Mouse (Mus musculus) forebrain, embryonic 15.5 days (tissue): ENCODE results near the gene Mcub. TPM values are rescaled to one million over a fixed set of nuclear protein-coding genes. Genes with fewer than 3 reads are reported as not detected.

Experiments used
- ATAC-seq: fragments of 200-750 bp; cut with Nextera tagmentation; replicated peaks from 2 replicates; pipeline ENCODE4 v1.8.0; 2017; ENCODE audit warnings: mild to moderate bottlenecking, moderate TSS enrichment, moderate library complexity
- H3K27ac ChIP-seq: fragments of 300-500 bp; sonication (generic); replicated peaks from 2 replicates; pipeline ENCODE4 v1.5.1; 2015; ENCODE audit warnings: mild to moderate bottlenecking, inconsistent platforms
- H3K27me3 ChIP-seq: fragments of 300-500 bp; sonication (generic); 2 replicates; pipeline ENCODE4 v1.6.1; 2015; ENCODE audit warnings: inconsistent platforms
- H3K36me3 ChIP-seq: fragments of 300-500 bp; sonication (generic); 2 replicates; pipeline ENCODE4 v1.6.1; 2015; ENCODE audit warnings: mild to moderate bottlenecking, inconsistent platforms
- H3K4me1 ChIP-seq: fragments of 300-500 bp; sonication (generic); 2 replicates; pipeline ENCODE4 v1.6.1; 2015; ENCODE audit warnings: inconsistent platforms
- H3K4me2 ChIP-seq: fragments of 300-500 bp; sonication (generic); replicated peaks from 2 replicates; pipeline ENCODE4 v1.6.1; 2015; ENCODE audit warnings: mild to moderate bottlenecking, inconsistent platforms
- H3K4me3 ChIP-seq: fragments of 300-500 bp; sonication (generic); 2 replicates; pipeline ENCODE4 v1.5.1; 2015; ENCODE audit warnings: mild to moderate bottlenecking, inconsistent platforms
- H3K9ac ChIP-seq: fragments of 300-500 bp; sonication (generic); replicated peaks from 2 replicates; pipeline ENCODE4 v1.6.1; 2015; ENCODE audit warnings: mild to moderate bottlenecking, inconsistent platforms
- H3K9me3 ChIP-seq: fragments of 300-500 bp; sonication (generic); 2 replicates; pipeline ENCODE4 v1.6.1; 2016; ENCODE audit warnings: inconsistent platforms
- WGBS: fragments of 180-500 bp; shearing (Covaris S2); methylation state at CpG from one replicate; pipeline ENCODE4 v1.1.7; 2015; ENCODE audit warnings: mixed read lengths; 5-methylcytosine and 5-hydroxymethylcytosine counted together
- polyA plus RNA-seq: library from polyadenylated mRNA; unstranded; fragments of >200 nt; fragmentation: Nextera tagmentation; extraction: Ambion mirVana; gene quantifications from 2 replicates; pipeline ENCODE4 v1.2.1, GENCODE M21; 2015

Gene Mcub
- polyA plus RNA-seq, 1 experiment from 2014 or later = 6.0 TPM

GRCm38 (mm10) chr3:129885577-129885976 lies 84.4 kb downstream of the Mcub start:
- Histone ChIP-seq H3K9me3 (no peaks in the 10 kb centered on the region), H3K4me3 (no peak overlapping the region), H3K9ac (no peak overlapping the region), H3K4me1 (no peaks in the 10 kb centered on the region), H3K36me3 (peaks cover under 1% of the 10 kb centered on the region; the same call in 1 of the 2 replicates), H3K4me2 (no peak overlapping the region), H3K27me3 (no peaks in the 10 kb centered on the region), H3K27ac (no peak overlapping the region)
- WGBS = 88% methylated on average over 9 of the region's 9 CpGs
- no peak for ATAC-seq

- Histone ChIP-seq H3K4me1 (peaks cover 13% of the 10 kb centered on the region), H3K27ac (no peak overlapping the region), H3K27me3 (no peaks in the 10 kb centered on the region), H3K36me3 (no peaks in the 10 kb centered on the region), H3K4me2 (no peak overlapping the region), H3K9me3 (no peaks in the 10 kb centered on the region), H3K9ac (no peak overlapping the region), H3K4me3 (no peak overlapping the region)
- ATAC-seq = no peak
- 90% methylated on average over 8 of the region's 8 CpGs for WGBS
Measured at GRCm38 (mm10) chr3:129880925-129881593, 88.9 kb downstream of the Mcub start.

- Histone ChIP-seq H3K9ac (no peak overlapping the region), H3K27me3 (no peaks in the 10 kb centered on the region), H3K27ac (no peak overlapping the region), H3K36me3 (no peaks in the 10 kb centered on the region), H3K4me1 (peaks cover 13% of the 10 kb centered on the region), H3K4me2 (peak overlapping the region; percentile 85; the same call in 1 of the 2 replicates), H3K4me3 (no peak overlapping the region; the same call in 1 of the 2 replicates), H3K9me3 (no peaks in the 10 kb centered on the region)
- no peak for ATAC-seq
- WGBS = 55% methylated on average over 2 of the region's 2 CpGs
Measured at GRCm38 (mm10) chr3:129879913-129880312, 90.1 kb downstream of the Mcub start.

- WGBS = 0% methylated on average over 25 of the region's 25 CpGs
- Histone ChIP-seq H3K36me3 (no peaks in the 10 kb centered on the region), H3K27ac (peak overlapping the region; percentile 83), H3K27me3 (no peaks in the 10 kb centered on the region), H3K4me1 (peaks cover 13% of the 10 kb centered on the region), H3K9me3 (no peaks in the 10 kb centered on the region), H3K9ac (peak overlapping the region; percentile 82), H3K4me3 (peak overlapping the region; percentile 87), H3K4me2 (peak overlapping the region; percentile 85)
- peak; percentile 57 for ATAC-seq
Measured at GRCm38 (mm10) chr3:129879131-129879757, 90.8 kb downstream of the Mcub start.

GRCm38 (mm10) chr3:129878405-129879021 lies 91.5 kb downstream of the Mcub start, which contains the start of gene Pla2g12a:
Gene Pla2g12a (plus strand): TSS chr3:129878606.
- Histone ChIP-seq H3K36me3 (no peaks in the 10 kb centered on the region), H3K4me3 (peak within 1 kb of the TSS; percentile 87), H3K27me3 (no peaks in the 10 kb centered on the region), H3K9ac (peak within 1 kb of the TSS; percentile 82), H3K27ac (peak within 1 kb of the TSS; percentile 83), H3K4me1 (peaks cover 13% of the 10 kb centered on the region), H3K4me2 (peak within 1 kb of the TSS; percentile 85), H3K9me3 (no peaks in the 10 kb centered on the region)
- peak; percentile 95 for ATAC-seq
- WGBS = under 1% methylated on average over 46 of the region's 66 CpGs

GRCm38 (mm10) chr3:129877327-129877726 lies 92.7 kb downstream of the Mcub start:
- Histone ChIP-seq H3K36me3 (no peaks in the 10 kb centered on the region), H3K4me3 (no peak overlapping the region), H3K27me3 (no peaks in the 10 kb centered on the region), H3K27ac (no peak overlapping the region), H3K9me3 (no peaks in the 10 kb centered on the region), H3K4me1 (peaks cover 13% of the 10 kb centered on the region), H3K9ac (no peak overlapping the region), H3K4me2 (no peak overlapping the region)
- WGBS = 83% methylated on average over 10 of the region's 10 CpGs
- no peak for ATAC-seq

Other genes with a start within 250 kb of the Mcub start
- gene Egf, start 214.9 kb downstream of the Mcub start, polyA plus RNA-seq = 1.8 and 2.2 TPM in 2 replicates
- not detected in 2 replicates for gene Lrit3, start 166.2 kb downstream of the Mcub start, polyA plus RNA-seq
- 0.23 TPM in 1 of 2 replicates, not detected in the other for gene Rrh, start 147.6 kb downstream of the Mcub start, polyA plus RNA-seq
- gene Gar1, start 138.8 kb downstream of the Mcub start, polyA plus RNA-seq = 49.3 and 57.8 TPM in 2 replicates
- gene Cfi, start 134.3 kb downstream of the Mcub start, polyA plus RNA-seq = 0.23 and 0.28 TPM in 2 replicates
- gene Pla2g12a, start 91.6 kb downstream of the Mcub start, polyA plus RNA-seq = 32.2 and 32.3 TPM in 2 replicates
- gene Casp6, start 68.8 kb downstream of the Mcub start, polyA plus RNA-seq = 30.8 and 33.4 TPM in 2 replicates
- 26.8 and 27.9 TPM in 2 replicates for gene Sec24b, start 91.3 kb upstream of the Mcub start, polyA plus RNA-seq
- 3.8 and 4.4 TPM in 2 replicates for gene Col25a1, start 161.3 kb upstream of the Mcub start, polyA plus RNA-seq